Mouse (Mus musculus) c-Kit-positive CD71-positive TER-119-positive erythroid progenitor cells, embryonic 14.5 days (primary cell): Measurements from ENCODE around the gene Tmc2.

Experiments used
- DNase-seq: peaks from one replicate; pipeline ENCODE4 v3.0.0-alpha.2; 2013; ENCODE audit warnings: low spot score

Tmc2 gene

GRCm38 (mm10) chr2:130256762-130257161, 61.8 kb downstream of the Tmc2 start:
- no peak for DNase-seq

GRCm38 (mm10) chr2:130260822-130261221, 65.8 kb downstream of the Tmc2 start:
- DNase-seq = no peak

DNA sequence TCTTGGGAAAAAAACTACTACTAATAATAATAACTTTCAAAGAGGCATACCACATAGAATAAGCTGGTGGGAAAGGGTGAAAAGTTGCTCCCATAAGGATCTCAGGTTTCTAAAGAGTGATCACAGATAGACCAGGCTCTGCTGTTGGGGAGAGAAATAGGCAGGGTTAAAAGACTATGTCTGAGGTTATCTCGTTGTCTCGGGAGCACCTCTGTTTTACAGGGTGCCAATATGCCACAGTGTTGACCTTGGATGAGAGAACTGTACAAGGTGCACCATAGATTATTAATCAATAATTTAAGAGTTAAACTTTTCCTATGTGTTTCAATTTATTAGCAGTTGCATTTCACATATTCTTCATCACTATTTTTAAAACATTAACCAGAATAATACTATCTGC, 66.9 kb downstream of the Tmc2 start:
- no peak for DNase-seq

GRCm38 (mm10) chr2:130262398-130262797, 67.4 kb downstream of the Tmc2 start:
- DNase-seq = peak; percentile 68

- DNase-seq = peak; percentile 70
Measured at GRCm38 (mm10) chr2:130265520-130265919, 70.5 kb downstream of the Tmc2 start.

DNA sequence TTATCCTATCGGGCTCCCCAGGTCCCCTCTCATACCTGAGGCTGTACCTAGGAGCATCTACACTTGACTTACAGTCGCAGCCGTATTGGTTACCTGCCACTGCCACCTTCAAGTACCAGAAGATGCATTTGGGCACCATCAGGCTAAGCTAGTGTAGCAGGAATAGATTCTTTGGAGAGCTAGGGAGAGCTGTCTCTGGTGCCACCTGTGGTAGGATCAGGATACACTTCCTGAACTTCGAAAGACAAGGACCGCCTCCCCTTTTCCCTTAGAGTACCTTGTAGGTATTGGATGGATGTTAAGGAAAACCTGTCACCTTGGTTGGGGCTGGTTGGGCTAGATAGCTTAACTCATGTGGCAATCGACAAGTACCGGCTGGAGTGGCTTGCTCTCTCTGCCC, 73.1 kb downstream of the Tmc2 start:
- DNase-seq = no peak

- DNase-seq = no peak
Measured at GRCm38 (mm10) chr2:130273732-130274131, 78.7 kb downstream of the Tmc2 start.

DNA sequence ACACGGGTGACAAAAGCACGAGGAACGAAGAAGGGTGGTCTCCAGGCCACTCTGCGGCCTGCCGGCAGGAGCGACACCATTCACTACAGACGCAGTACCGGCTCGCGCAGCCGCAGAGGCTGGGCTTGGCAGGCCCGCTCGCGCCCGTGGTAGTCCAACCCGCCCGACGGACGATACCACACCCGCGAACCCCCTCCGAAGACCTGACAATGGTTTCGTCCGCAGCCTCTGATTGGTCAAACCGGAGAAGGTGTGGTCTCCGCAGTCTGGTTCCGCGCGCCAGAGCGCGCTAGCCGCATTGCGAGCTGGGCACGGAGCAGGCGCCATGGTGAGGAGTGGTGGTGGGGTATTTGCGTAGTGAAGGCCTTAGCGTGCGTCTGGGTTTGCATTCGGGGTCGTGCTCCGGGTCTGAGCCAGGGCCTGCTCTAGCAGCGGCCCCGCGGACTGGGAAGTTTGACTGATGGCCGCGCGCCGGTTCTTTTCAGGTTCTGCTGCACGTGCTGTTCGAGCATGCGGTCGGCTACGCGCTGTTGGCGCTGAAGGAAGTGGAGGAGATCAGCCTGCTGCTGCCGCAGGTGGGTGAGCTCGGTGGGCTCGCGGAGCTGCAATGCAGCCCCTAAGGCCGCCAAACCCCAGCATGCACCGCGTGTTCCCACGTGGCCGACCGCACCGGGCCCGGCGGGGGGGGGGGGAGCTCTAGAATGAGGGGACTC, 79.3 kb downstream of the Tmc2 start, which contains the start of gene Nop56:
Gene Nop56, plus strand, starts transcription at position 282 of the 713 bp plus-strand sequence.
- peak; percentile 96 for DNase-seq

DNA sequence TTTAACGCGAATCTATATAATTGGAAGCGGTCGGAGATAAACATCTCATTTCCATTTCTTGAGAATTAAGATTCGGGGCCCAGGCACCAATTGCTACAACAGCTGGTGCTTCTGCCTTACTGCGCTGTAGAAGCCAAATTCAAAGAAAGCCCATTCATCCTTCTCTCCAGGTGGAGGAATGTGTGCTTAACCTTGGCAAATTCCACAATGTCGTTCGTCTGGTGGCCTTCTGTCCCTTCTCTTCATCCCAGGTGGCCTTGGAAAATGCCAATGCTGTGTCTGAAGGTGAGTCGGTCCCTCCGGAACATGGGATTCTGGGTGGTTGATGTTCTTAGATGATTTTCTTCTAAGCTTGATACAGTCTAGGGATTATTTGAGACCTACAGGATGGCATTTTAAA, 79.9 kb downstream of the Tmc2 start:
- DNase-seq = no peak

DNA sequence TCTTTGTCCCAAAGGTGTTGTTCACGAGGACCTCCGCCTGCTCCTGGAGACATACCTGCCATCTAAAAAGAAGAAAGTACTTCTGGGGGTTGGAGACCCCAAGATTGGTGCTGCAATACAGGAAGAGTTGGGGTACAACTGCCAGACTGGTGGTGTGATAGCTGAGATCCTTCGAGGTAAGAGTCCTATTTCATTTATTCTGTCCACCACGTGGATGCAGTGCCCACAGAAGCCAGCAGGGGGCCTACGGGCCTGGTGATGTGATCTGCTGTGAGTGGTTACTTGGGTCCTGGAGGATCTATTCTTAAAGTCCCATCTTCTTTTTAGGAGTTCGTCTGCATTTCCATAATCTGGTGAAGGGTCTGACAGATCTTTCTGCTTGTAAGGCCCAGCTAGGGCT, 80.7 kb downstream of the Tmc2 start:
- DNase-seq = peak; percentile 83

- DNase-seq = no peak
Measured at GRCm38 (mm10) chr2:130279600-130280091, 84.7 kb downstream of the Tmc2 start.

- DNase-seq = no peak
Measured at GRCm38 (mm10) chr2:130280224-130280623, 85.2 kb downstream of the Tmc2 start.

- no peak for DNase-seq
Measured at GRCm38 (mm10) chr2:130280818-130281217, 85.8 kb downstream of the Tmc2 start.

- DNase-seq = peak; percentile 80
Measured at GRCm38 (mm10) chr2:130283854-130284654, 89.1 kb downstream of the Tmc2 start, which contains the start of gene Idh3b. Idh3b (minus strand) TSS chr2:130284547.

DNA sequence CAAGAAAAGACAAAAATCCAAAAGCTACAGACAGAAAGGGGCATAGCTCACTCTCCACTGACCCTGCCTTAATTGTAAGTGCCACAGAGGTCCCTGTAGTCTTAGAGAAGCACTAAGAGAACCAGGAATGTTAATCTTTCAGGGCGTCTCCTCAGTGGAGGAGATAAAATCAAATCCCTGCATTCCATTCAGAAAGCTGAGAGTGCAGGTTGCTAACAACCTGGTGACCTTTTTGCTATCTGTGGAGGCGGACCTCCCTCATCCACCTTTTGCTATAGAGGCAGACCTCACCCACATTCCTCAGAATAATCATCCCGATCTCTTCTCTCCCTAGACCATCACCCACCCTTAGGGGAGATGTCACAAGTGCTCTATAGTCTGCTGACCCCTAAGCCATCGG, 94.1 kb downstream of the Tmc2 start:
- no peak for DNase-seq

DNA sequence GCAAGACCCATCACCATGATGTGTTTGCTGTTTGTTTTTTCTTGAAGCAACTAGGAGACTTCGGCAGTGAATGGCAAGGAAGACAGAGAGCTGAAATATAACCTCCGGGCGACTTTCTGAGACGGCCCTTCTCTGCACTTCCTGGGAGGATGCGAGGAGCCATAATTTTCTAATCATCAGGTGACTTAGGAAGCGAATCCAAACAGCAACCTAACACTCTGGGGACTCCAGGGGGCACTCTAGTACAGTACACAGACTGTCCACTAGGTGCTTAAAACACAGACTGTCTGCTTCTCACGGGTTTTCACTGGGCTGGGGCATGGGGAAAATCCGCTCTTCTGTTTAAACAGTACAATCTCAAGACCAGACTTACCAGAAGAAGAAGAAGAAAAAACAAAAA, 96.4 kb downstream of the Tmc2 start:
- DNase-seq = no peak

DNA sequence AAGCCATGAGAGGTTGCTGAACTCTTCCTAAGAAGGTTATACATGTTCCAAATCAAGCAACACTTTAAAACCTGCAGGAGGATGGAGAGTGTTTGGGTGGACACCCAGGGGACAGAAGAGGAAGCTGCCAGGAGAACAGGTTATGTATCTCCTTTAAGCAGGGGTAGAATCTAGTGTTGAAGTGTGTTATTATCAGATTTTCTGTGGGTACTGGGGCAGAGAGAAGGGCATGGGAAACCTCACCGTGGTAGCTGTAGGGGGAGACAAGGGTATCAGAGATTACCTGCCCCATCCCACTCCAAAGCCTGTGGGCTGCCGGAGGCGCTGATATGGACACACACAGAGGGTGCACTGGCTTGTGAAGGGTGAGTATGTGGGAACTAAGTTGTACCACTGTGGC, 98.0 kb downstream of the Tmc2 start:
- no peak for DNase-seq

DNA sequence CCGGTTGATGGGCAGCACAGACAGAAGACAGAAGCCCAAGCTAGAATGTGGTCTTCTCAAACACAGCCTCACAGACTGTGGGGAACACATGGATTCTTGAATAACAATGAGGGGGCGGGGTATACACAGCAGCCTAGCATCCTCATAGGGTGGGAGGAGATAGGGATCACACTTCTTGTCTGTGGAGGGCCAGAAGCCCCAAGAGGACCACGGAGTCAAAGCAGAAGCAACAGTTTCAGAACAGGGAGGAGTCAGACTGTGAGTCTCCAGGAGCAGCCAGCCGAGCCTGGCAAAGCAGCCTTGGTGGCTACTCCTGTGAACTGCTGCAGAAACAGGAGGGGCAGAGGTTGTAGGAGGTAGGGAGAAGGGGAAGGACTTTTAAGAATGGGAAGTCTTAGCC, 98.5 kb downstream of the Tmc2 start:
- no peak for DNase-seq

GRCm38 (mm10) chr2:130294218-130294935, 99.4 kb downstream of the Tmc2 start:
- DNase-seq = no peak

DNA sequence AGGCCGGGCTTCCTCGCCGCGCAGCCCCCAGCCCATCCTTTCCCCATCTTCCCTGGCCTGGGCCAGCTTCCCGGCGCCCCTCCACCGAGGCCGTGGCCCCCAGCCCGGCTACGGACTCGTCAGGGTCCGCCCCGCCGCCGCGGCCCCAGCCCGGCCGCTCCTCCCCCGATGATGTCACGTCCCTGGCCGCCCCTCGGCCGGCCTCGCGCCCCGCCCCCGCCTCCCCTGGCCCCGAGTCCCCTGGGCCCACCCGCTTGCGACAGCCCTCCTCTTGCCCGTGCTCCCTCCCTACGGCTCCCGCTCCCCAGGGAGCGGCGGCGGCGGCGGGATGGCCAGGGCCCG, 99.9 kb downstream of the Tmc2 start, which contains the start of gene Ebf4:
Gene Ebf4, plus strand, starts transcription at position 234 of the 342 bp plus-strand sequence.
- no peak for DNase-seq

GRCm38 (mm10) chr2:130295331-130296133, 100.5 kb downstream of the Tmc2 start:
- no peak for DNase-seq
